Mouse (Mus musculus): ENCODE data around the gene Fam129c.

Gene Fam129c

DNA sequence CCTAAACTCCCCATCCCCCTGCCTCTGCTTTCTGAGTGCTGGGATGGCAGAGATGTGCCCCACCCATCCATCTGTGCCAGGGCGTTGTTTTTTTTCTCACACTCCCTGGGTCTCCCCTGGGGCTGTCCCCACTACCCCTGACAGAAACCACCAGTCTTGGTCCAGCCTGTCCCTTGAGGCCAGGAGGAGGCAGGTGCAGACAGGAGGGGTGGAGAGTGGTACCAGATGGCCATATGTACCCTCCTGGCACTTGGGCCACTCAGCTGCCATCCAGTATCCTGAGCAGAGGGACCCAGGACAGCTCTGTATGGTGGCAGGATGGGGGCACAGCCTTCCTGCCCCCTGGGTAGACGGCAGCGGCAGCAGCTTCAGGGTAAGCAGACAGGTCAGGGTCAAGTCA is at the start of gene Fam129c:
TSS of gene Fam129c (plus strand) at position 198 of the 400 bp plus-strand sequence.
- DNase-seq (ENCODE audit: low read depth): no peak

DNA sequence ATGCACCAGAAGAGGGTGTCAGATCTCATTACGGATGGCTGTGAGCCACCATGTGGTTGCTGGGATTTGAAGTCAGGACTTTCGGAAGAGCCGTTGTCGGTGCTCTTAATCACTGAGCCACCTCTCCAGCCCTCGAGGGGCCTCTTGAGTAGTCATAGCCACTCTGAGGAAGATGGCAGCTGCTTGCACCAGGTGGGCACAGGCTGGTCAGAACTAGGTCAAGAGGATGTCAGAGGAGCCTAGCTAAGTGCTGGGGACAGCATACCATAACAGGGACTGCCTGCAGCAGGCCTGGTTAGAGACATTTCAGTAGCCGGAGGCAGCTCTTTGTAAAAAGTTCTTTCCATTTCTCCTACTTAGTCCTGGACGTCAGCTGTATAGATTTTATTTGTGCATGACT is 46.7 kb upstream of the Fam129c start:
- DNase-seq (ENCODE audit: low read depth): no peak

DNA sequence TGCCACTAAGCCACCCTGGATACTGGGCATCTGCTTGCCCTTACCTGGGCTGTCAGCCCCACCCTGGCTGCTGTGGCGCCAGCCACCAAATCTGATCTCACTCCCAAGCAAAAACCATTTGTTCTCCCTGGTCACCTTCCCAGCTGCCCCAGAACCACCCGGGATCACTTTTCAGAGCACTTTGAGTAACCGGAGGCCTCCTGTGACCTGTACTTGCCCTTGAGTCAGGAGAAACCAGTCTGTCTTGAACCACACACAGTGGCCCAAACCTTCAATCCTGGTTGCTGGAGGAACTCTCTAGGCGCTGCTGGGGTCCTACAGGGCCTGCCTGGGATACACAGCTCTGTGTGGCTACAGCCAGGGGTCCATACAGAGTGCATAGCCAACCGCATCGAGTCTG is 44.7 kb upstream of the Fam129c start:
- no peak for DNase-seq (ENCODE audit: low read depth)

DNA sequence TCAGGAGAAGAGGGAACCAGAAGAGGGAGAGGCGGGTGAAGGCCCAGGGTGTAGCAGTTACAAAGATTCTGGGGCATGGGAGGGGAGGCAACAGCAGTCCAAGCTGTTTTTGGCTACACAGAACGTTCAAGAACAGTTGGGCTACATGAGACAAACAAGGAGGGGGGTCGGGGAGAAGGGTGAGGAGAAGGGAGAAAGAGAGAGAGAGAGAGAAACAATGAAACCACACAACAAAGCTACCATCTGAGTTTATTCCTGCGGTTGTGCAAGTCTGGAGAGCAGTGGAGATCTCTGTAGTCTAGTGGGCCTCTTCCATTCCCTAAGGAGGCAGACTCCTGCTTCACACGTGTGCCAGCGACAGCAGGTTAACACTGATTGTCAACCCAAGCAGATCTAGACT is 43.4 kb upstream of the Fam129c start:
- DNase-seq (ENCODE audit: low read depth): no peak

DNA sequence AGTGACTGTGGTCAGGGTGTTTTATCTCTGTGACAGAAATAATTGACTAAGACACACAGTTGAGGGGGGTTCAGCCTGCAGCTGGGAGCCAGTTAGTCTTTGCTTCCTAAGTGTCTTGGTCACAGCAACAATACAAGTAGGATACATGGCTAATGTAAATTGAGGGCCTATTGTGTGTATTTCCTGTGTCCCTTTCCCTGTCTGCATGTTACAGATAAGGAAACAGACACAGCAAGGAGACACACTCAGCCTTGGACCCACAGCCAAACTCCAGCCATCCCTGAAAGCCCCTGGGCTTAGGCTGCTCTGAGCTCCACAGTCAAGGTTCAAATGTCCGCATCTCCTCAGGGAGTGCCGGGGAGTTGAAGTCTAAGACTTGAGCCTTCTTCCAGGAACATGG is 42.8 kb upstream of the Fam129c start:
- DNase-seq (ENCODE audit: low read depth): no peak

DNA sequence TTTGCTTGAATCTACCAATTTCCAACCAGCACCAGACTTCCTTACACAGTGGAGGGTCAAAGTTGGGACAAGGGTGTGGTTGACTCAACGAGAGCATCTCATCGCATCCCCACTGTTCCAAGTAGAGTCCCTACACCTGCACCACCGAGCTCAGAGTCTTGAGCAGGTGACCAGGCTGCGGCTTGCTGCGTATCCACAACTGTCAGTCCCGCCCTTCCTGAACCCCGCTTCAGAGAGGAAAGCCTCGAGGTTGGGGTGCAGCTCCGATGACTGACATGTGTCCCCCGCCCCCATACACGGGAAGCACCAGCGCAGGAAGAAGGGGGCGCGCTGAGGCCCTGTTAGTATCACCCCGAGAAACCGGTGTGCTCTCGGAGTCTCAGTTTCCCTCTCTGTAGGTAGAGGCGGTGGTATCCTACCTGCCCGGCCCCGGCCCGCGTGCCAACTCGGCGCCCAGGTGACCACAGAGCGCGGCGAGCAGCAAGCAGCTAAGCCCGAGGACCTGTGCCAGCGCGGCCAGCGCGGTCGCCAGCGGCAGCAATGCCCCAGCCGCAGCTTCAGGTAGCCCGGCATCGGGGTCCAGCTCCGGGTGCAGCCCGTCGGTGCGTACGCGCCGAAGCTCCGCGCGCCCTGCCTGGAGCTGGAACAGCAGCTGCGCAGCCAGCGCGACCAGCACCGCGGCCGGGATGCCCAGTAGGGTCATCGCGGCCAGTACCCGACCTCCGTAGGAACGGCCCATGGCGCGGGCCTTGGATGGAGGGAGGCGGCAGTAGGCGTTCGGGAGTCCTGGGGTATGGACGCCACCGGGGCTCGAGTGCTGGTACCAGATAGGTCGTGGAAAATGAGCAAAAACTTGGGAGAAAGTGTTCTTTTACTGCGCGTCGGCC is 39.1 kb upstream of the Fam129c start, which contains the start of gene Tmem221:
TSS of gene Tmem221 (minus strand) at position 801 of the 887 bp plus-strand sequence.
- no peak for DNase-seq (ENCODE audit: low read depth)

DNA sequence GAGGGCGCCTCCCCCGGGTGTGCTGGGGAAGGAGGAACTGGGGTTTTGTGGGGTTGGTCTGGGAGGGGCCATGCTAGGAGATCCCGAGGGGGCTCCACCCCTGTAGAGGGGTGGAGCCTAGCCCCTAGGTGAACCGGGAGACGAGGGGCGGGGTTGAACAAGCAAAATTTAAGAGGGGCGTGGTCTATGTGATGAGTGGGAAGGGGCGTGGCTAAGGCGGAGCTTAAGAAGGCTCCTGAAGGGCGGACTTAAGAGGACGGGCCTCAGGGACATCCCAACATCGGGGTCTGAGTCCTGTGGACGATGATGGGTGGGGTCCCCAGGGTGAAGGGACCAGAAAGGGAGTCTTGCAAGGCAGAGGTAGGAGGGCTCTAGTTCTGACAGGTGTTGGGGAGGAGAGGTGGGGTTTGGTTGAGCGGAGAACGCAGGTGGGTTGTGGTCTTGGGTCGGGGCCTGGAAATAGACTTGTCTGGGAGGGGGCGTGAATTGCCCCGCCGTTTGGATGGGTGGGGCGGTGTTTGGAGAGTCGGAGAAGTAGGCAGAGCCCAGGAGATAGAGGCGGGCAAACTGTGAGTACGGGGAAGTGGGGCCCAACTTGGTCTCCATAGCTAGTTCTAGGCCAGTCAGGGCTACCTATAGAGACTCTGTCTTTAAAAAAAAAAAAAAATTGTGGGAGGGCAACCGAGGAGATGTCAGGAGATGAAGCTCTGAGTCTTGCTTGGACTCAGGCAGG is 38.3 kb upstream of the Fam129c start:
- DNase-seq (ENCODE audit: low read depth): no peak

DNA sequence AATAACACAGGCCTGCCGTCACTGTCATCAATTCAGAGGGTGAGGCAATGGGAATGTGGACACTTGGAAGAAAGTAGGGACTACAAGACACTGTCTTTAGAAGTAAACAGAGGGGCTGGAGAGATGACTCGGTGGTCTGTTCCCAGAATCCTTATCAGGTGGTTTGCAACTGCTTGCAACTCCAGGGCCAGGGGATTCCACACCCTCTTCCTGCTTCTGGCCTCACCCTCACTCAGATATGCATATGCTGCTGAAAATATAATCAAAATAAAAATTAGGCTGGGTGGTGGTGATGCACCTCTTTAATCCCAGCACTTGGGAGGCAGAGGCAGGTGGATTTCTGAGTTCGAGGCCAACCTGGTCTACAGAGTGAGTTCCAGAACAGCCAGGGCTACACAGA is 37.4 kb upstream of the Fam129c start:
- no peak for DNase-seq (ENCODE audit: low read depth)

DNA sequence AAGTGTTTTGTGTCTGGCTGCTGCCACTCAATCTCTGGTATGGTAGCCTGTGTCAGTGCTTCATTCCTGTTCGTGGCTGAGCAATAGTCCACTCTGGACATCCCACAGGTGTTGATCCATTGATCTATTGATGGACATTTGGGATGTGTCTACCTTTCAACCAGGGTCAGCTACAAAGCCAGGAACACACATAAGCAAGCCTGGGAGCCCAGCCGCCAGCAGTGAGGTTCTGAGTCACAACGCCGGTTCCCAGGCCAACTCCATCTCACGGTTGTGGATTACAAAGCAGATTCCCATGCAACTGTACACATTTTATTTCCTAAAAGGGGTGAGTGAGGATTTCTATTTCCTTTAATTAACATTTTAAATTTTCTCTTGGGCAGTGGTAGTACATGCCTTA is 36.7 kb upstream of the Fam129c start:
- DNase-seq (ENCODE audit: low read depth): no peak

DNA sequence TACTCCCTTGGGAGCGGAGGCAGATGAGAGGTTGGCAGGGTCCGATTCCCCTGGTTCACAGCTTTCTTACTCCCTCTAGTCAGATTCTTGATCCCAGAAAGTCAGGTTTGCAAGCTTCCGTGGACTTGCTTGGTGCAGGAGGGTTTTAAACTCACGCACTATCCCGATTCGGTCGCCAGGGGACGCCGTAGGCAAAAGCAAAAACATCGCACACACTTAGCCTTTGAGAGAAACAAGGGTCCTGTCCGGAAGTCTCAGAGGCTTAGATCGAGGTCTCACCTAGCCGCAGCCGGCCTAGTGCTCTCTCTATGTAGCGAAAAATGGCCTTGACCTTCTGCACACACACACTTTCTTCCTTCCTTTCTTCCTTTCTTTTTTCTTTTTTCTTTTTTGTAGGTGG is 36.0 kb upstream of the Fam129c start:
- DNase-seq (ENCODE audit: low read depth): peak; percentile 64

DNA sequence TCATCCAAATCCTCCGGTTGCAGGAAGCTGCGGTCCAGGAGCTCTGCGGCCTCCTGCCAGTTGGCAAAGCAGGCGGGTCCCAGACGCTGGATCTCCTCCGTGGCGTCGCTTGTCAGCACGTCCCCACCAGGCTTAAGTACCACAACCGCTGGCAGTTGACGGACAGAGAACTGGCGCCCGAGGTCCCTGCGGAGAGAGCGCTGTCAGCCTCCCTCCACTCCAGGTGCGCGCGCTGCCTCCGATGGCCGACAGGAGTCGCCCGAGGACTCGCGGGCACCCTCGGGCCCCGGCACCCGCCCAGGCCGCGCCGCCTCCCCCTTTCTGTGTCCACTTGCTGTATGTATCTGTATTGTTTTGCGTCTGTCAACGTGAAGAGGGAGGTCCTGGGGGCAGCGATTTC is 34.7 kb upstream of the Fam129c start:
- no peak for DNase-seq (ENCODE audit: low read depth)

DNA sequence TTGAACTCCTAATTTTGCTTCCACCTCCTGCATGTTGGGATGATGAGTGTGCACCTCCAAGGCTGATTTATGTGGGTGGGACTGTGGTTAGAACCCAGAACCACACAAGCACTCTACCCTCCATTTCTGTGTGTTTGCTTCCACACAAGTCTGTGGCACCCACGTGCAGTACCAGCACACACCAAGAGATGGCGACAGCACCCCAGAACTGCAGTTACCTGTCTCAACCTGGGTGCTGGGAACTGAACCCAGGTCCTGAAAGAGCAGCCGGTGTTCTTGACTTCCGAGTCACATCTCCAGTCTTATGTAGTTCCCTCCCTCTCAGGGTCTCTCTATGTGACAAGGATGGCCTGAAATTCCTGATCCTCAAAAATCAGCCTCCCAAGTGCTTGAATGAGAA is 33.5 kb upstream of the Fam129c start:
- no peak for DNase-seq (ENCODE audit: low read depth)

DNA sequence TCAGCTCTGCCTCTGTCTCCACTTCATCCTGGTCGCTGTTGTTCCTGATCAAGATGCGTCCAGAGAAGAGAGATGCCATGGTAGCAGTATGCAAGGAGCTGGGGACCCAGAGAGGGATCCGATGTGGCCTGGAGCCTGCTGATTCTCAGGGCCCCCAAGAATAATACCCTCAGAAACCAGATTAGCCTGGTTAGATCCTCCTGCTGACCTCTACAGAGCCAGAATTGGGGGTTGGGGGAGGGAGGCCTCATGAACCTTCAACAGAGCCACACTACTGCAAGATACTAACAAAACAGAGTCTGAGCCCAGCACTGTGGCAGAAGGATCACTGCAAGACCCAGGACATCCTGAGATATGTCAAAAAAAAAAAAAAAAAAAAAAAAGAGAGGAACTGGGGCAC is 30.9 kb upstream of the Fam129c start, which contains the start of gene Nxnl1:
TSS of gene Nxnl1 (minus strand) at position 101 of the 400 bp plus-strand sequence.
- no peak for DNase-seq (ENCODE audit: low read depth)

DNA sequence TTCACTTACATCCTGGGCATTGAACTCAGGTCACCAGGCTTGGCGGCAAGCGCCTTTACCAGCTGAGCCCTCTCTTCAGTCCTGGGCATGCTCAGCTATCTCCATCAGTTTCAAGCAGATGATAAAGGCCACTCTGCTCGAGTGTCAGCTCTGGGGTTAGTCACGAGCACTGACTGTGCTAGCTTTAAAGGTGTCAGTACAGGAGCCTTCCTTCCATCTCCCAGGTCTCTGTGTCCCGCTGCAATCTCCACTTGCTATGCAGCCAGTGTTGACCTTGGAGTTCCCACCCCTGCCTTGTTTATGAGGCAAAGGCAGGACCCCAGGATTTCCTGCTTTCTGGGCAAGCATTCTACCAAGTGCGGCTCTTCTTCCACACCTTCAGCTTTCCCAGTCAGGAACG is 29.9 kb upstream of the Fam129c start:
- DNase-seq (ENCODE audit: low read depth): no peak

DNA sequence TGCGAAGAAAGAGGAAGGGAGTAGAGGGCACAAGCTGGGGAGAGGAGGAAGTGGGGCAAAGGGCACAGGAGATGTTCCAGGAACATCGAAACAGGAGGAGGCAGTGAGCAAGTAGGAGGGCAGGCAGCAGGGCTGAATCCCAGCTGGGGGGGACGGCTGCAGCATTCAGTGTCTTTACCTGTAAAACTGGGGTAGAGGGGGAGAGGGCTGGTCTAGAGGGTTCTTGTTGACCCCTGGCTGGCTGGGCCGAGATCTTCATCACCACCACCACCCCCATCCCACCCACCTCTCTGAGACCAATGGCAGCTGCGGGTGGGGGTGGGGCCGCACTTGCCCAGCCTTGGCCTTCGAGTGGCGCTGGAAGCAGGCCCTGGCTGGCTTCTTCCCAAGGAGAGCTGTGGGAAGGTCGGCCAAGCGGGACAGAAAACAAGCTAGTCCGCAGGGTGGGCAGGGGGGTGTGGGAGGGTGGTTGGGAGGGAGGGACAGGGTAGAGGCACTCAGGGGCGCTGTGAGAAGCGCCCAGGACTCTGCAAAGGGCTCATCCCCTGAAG is 29.0 kb upstream of the Fam129c start, which contains the start of gene Slc27a1:
TSS of gene Slc27a1 (plus strand) at position 496 of the 551 bp plus-strand sequence.
- no peak for DNase-seq (ENCODE audit: low read depth)

DNA sequence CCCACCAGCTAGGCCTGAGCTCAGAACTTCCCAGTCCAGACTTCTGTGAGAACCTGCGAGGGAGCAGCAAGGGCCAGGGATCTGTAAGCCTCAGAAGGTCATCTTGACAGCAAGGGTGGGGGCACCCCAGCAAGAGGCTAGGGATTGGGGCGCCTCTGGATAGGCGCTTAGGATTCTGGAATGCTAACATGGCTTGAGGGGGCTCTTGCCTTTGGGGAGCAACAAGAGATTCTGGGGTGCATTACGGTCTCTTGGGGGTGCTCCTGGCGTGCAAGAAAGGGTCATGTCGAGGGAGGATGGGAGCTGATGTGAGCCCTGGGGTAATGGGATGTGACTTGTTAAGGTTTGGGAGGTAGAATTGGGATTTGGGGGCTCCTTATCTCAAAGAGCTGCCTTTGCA is 28.5 kb upstream of the Fam129c start:
- DNase-seq (ENCODE audit: low read depth): no peak

DNA sequence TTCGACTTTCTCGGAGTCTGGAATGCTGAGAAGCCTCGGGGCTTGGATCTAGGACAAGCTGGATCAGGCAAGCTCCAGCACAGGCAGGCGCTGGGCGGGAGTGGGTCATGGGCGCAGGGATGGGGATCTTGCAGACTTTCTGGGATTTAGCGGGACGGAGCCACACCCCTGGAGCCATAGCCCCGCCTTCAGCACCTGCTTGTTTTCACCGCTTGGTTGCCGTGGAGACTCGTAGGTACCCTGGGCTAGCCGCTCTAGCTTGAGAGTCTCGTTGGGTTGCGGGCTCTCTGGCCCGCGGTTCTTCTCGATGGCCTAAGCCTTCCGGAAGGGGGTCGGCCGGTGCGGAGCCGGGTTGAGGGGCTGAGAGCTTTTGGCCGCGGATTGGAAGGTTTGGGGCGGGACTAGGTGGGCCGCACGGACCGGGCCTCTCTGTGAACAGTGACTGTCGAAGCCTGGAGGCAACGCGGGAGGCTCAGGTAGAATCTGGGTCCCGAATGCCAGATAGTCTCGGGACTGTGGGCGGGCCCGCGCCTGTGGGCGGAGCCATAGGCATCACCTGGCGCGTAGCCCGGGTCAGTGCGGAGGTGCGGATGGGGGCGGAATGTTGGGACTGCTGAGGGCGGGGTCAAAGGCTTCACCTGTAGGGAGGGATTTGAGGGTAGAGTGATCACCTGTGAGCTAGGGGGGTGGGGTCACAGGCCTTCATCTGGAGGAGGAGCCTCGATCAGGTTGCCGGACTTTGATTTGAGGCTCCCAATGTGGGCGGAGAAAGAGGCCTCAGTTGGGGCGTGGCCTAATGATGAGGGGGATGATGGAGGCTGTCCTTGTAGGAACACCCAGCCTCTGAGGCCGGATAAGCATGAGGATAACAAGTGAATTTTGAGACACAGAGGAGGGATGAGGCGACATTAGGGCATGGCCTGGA is 27.8 kb upstream of the Fam129c start:
- DNase-seq (ENCODE audit: low read depth): no peak

DNA sequence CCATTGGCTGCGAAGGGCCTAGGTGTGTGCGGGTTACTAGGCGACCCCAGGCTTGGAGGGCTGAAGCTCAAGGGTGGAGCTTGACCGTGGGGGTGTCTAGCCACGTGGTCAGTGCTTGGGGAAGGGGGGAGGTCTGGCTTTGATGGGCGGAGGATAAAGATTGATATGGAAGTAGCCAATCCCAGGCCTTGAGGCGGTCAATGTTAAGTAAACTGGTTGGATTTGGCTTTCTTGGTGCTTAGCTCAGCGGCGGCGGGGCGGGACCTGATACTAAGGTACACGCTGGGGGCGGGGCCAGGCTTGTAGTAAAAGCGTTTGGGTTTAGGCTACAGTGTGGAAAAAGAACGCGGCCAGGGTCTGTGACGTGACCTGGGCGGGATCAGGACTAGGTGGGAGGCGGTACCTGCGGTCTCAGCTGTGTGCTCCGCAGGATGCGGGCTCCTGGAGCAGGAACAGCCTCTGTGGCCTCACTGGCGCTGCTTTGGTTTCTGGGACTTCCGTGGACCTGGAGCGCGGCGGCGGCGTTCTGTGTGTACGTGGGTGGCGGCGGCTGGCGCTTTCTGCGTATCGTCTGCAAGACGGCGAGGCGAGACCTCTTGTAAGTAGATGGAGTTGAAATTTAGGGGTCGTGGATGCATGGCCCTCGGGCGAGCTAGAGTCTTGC is 27.0 kb upstream of the Fam129c start:
- DNase-seq (ENCODE audit: low read depth): peak; percentile 91

DNA sequence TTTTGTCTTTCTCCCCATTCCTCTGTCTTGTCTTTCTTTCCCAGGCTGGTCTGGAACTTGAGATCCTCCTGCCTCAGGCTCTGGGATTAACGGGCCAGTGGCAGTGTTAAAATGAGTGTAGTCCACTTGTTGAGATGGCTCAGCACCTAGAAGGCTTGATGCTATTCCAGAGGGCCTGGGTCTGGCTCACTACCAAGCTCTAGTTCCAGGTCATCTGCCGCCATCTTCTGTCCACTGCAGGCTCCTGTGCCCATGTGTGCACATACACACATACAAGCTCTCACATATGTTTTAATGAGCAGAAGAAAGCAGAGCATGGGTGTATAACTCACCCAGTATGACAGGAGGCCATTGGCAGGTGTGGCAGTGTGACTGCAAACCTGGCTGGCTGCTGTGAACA is 25.4 kb upstream of the Fam129c start:
- no peak for DNase-seq (ENCODE audit: low read depth)

DNA sequence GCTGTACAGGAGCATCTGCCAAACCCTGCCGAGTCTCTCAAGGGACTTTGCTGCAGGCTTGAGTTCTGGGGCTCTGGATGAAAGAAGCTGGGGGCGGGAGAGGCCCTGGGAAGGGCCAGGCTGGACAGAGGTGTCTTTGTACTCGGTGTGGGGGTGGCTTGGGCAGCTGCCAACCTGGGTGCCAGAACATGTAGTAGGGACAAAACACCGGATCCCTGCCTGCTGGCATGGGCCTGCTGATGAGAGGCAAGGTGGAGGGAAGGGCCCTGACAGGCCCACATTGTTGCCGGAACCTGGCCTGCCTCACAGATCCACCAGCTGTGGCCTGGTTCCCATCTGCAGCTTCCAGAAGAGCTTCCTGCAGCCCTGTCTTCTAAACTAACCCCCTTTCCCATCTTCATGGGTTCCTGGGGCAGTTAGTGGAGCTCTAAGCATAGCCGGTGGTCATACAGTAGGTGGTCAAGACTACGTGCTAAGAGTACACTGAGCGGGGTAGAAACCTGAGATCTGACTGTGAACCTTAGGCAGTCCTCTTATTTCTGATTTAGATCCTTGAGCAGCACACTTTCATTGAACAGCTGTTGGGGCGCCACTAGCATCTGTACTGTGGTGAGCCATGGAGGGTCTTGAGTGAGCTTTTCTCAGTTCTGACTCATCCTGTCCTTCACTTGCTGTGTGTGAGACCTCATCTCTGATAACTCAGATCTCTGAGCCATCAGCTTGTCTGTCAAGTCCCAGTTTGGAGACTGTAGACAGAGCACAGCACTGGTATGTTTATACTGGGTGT is 24.4 kb upstream of the Fam129c start:
- peak; percentile 70 for DNase-seq (ENCODE audit: low read depth)
